Mouse (Mus musculus): Measurements from ENCODE around the gene Glipr1.

DNA sequence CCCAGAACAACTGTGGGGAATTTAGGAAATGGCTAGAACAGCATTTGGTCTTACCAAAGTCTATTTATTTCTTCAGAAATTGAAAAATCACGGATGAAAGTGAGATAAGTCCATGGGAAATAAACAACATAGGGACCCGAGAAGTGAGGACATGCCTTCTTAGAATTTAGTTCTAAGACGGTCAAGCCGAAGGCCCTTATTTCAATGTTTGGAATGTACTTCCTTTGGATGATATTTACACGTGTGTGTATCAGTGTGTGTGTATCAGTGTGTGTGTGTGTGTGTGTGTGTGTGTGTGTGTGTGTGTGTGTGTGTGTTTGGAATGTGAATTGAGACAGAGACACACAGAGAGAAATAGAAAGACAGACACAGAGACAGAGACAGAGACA lies 65.3 kb downstream of the Glipr1 start:
- TF ChIP-seq CTCF (IDR thresholded peaks at IDR 0.05; ENCODE audit: insufficient read depth, low read length) (no peak), POLR2A (IDR thresholded peaks at IDR 0.05; ENCODE audit: borderline replicate concordance, extremely low read depth, low read depth, low read length) (no peak)
